Mouse (Mus musculus): ENCODE data around the gene Rxfp1.
"Not testable (repeated sequence)": the region's sequence is repeated elsewhere in the genome, so short reads cannot be mapped to it uniquely, and the experiment has no call there.

GRCm38 (mm10) chr3:79688101-79688500 is 49.6 kb downstream of the Rxfp1 start:
- not testable (repeated sequence) for TF ChIP-seq CTCF, EP300 (IDR thresholded peaks at IDR 0.05; ENCODE audit: low read depth)

Data from heart, postnatal 0 days (tissue).